Mouse (Mus musculus) gastrocnemius, adult 2 months (tissue): ENCODE results near the gene Iyd. TPM values are rescaled to one million over a fixed set of nuclear protein-coding genes. Genes with fewer than 3 reads are reported as not detected.
A peak's percentile ranks its signal among the peaks of the same experiment; 100 is the strongest.

ENCODE experiments used
- DNase-seq: peaks from one replicate; pipeline ENCODE4 v3.0.0; 2022
- H3K27ac ChIP-seq: fragments of 200-600 bp; 2 replicates; pipeline ENCODE4 v1.8.1; 2022; ENCODE audit warnings: mild to moderate bottlenecking
- H3K4me3 ChIP-seq: fragments of 200-600 bp; 2 replicates; pipeline ENCODE4 v1.8.1; 2022; ENCODE audit warnings: mild to moderate bottlenecking, moderate library complexity
- CTCF ChIP-seq: fragments of 200-600 bp; IDR thresholded peaks from 2 replicates; pipeline ENCODE4 v1.8.1; 2022; ENCODE audit warnings: antibody characterized with exemption, mild to moderate bottlenecking, moderate library complexity
- intact Hi-C: fragments of 180-260 bp; cut with DNase I; formaldehyde crosslinking; loops from one replicate; pipeline ENCODE4 v1.15.1; 2025
- total RNA-seq, 2 experiments: library from RNA; stranded (reverse); gene quantifications; 2 replicates each; pipeline ENCODE4 v1.2.3; 2021

Gene Iyd
- total RNA-seq, 2 experiments from 2014 or later: not detected

DNA sequence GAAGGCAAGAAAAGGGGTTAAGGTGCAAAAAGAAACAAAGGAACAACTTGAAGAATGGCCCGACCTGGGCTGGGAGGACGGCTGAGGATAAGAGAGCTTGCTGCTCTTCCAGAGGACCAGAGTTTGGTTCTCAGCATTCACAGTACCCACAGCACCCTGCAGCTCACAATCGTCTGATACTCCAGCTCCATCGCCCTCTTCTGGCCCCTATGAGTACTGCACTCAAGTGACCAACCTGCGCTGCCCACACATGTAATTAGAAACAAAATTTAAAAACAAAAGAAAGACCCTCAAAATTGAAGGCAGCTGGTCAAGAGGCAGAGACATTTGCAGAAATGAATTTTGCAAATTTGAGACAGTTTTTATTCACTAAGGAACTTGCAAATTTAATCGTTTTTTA lies 27.8 kb downstream of the Iyd start:
- peak; percentile 39; the same call in 1 of the 2 replicates for TF ChIP-seq CTCF
- intact Hi-C loops: no loop called here
- Histone ChIP-seq H3K4me3 (no peak overlapping the region), H3K27ac (no peak overlapping the region)
- DNase-seq: no peak

- 0 out of 2 replicates have a peak overlapping the region, but pooled peaks have one; percentile 2 for H3K27ac ChIP-seq
- 0 out of 2 replicates have a peak overlapping the region, but pooled peaks have one; percentile 4 for H3K4me3 ChIP-seq
- TF ChIP-seq CTCF: peak; percentile 78
- intact Hi-C loops: loop anchor here (1.0 to 5.0 kb wide), 3 partner anchors 167 to 372 kb away; partner anchors contain the start of gene Plekhg1
- DNase-seq: peak; percentile 42
These were observed 32.9 kb downstream of the Iyd start for GRCm38 (mm10) chr10:3572723-3573649.

GRCm38 (mm10) chr10:3573905-3574500 lies 34.0 kb downstream of the Iyd start:
- peak; percentile 45 for DNase-seq
- no peak overlapping the region for H3K4me3 ChIP-seq
- 0 out of 2 replicates have a peak overlapping the region, but pooled peaks have one; percentile 2 for H3K27ac ChIP-seq
- peak; percentile 63 for TF ChIP-seq CTCF
- intact Hi-C loops: loop anchor here (5.0 kb wide), 1 partner anchor 233 kb away; no protein-coding TSS in a partner anchor

- intact Hi-C loops: no loop called here
These were observed 50.6 kb downstream of the Iyd start for GRCm38 (mm10) chr10:3590632-3591031.

GRCm38 (mm10) chr10:3591790-3592189 lies 51.8 kb downstream of the Iyd start:
- Histone ChIP-seq H3K27ac (peak overlapping the region; percentile 49), H3K4me3 (no peak overlapping the region)
- DNase-seq: peak; percentile 26
- TF ChIP-seq CTCF: no peak
- intact Hi-C loops: no loop called here

More at GRCm38 (mm10) chr10:3590632-3591031, 50.6 kb downstream of the Iyd start:
- DNase-seq: no peak
- Histone ChIP-seq H3K4me3 (no peak overlapping the region), H3K27ac (peak overlapping the region; percentile 49; the same call in 1 of the 2 replicates)
- TF ChIP-seq CTCF: no peak

DNA sequence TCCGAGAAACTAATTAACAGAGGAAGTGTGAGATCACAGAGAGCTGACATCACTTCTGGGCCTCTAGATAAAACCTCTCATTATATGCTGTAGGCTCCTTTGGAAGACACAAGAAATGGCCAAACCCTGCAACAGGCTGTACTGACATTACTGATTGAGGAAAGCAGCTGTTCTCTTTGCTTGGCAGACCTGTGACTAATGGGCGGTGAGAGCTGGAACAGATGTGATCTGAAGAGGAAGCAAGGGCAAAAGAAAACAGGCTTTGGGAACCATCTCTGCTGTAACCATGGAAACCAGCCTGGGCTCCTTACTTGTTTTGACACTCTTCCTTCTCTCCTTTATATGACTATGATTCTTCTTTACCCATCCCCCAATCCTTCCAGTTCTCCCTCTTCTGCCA lies 56.7 kb downstream of the Iyd start:
- DNase-seq: no peak
- H3K4me3 ChIP-seq: no peak overlapping the region
- no peak overlapping the region for H3K27ac ChIP-seq
- no peak for TF ChIP-seq CTCF
- intact Hi-C loops: no loop called here

DNA sequence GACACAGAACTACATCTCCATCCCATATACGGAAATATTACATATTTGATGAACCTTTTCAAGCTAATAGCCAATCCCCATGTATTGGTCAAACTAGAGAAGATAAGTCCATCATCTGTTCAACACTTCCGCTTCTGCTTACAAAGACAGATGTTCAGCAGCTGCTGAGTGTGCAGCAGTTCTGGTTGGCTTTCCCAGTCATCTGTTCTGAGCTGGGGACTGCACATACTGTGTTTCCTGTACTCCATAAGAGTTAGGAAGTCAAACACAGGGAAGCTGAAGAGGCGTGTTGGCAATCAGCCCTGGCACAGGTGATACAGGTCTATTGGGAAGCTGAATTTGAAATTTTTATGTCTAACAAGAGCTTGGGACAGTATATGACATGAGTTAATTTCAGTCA lies 57.7 kb downstream of the Iyd start:
- DNase-seq: no peak
- no peak for TF ChIP-seq CTCF
- H3K4me3 ChIP-seq: no peak overlapping the region
- intact Hi-C loops: no loop called here
- H3K27ac ChIP-seq: no peak overlapping the region

Other genes starting within 250 kb of the Iyd start
- gene Ppp1r14c, start 174.2 kb upstream of the Iyd start, total RNA-seq: 10 to 100 TPM; 78.5 to 82.6 TPM
- gene Plekhg1, start 200.1 kb downstream of the Iyd start, total RNA-seq: 1 to 10 TPM; 2.7 to 4.9 TPM